Mouse (Mus musculus): ENCODE measurements around the gene Pgghg. TPM values are rescaled to one million over a fixed set of nuclear protein-coding genes. Genes with fewer than 3 reads are reported as not detected.

Pgghg gene
- polyA plus RNA-seq, 1 experiment from 2014 or later: 8.2 TPM

- Histone ChIP-seq H3K27ac (replicated peaks) (no peak overlapping the region), H3K4me2 (no peak overlapping the region), H3K9me3 (no peaks in the 10 kb centered on the region), H3K4me1 (replicated peaks) (peaks cover 30% of the 10 kb centered on the region), H3K9ac (no peak overlapping the region), H3K4me3 (no peak overlapping the region), H3K27me3 (0 out of 2 replicates have a peak, but pooled peaks cover 11% of the 10 kb centered on the region), H3K36me3 (no peaks in the 10 kb centered on the region)
- WGBS: 28% methylated on average over 2 of the region's 2 CpGs
- no peak for ATAC-seq (ENCODE audit: low read depth)
These were observed 2.3 kb upstream of the Pgghg start for GRCm38 (mm10) chr7:140938896-140939295.

GRCm38 (mm10) chr7:140939669-140940171 lies 1.5 kb upstream of the Pgghg start:
- H3K27ac ChIP-seq (replicated peaks): peak overlapping the region; percentile 42
- H3K4me2 ChIP-seq: peak overlapping the region; percentile 24
- peak; percentile 60 for ATAC-seq (ENCODE audit: low read depth)
- H3K9ac ChIP-seq: peak overlapping the region; percentile 17; the same call in 1 of the 2 replicates
- 1% methylated on average over 8 of the region's 8 CpGs for WGBS
- H3K4me1 ChIP-seq (replicated peaks): peaks cover 30% of the 10 kb centered on the region
- H3K9me3 ChIP-seq: no peaks in the 10 kb centered on the region
- H3K36me3 ChIP-seq: no peaks in the 10 kb centered on the region
- 0 out of 2 replicates have a peak, but pooled peaks cover 11% of the 10 kb centered on the region for H3K27me3 ChIP-seq
- H3K4me3 ChIP-seq: no peak overlapping the region

GRCm38 (mm10) chr7:140942341-140942740 lies 1.1 kb downstream of the Pgghg start:
- no peak for ATAC-seq (ENCODE audit: low read depth)
- Histone ChIP-seq H3K4me3 (peak overlapping the region; percentile 40), H3K27me3 (0 out of 2 replicates have a peak, but pooled peaks cover 4% of the 10 kb centered on the region), H3K36me3 (no peaks in the 10 kb centered on the region), H3K9me3 (no peaks in the 10 kb centered on the region), H3K27ac (replicated peaks) (no peak overlapping the region; the same call in 1 of the 2 replicates), H3K9ac (peak overlapping the region; percentile 71), H3K4me2 (peak overlapping the region; percentile 54), H3K4me1 (replicated peaks) (peaks cover 30% of the 10 kb centered on the region)
- 62% methylated on average over 9 of the region's 9 CpGs for WGBS

- peaks cover 30% of the 10 kb centered on the region for H3K4me1 ChIP-seq (replicated peaks)
- no peak overlapping the region for H3K27ac ChIP-seq (replicated peaks)
- H3K4me2 ChIP-seq: peak overlapping the region; percentile 54; the same call in 1 of the 2 replicates
- no peak for ATAC-seq (ENCODE audit: low read depth)
- 0 out of 2 replicates have a peak, but pooled peaks cover 4% of the 10 kb centered on the region for H3K27me3 ChIP-seq
- no peak overlapping the region for H3K4me3 ChIP-seq
- no peaks in the 10 kb centered on the region for H3K36me3 ChIP-seq
- no peak overlapping the region for H3K9ac ChIP-seq
- 92% methylated on average over 10 of the region's 10 CpGs for WGBS
- no peaks in the 10 kb centered on the region for H3K9me3 ChIP-seq
These were observed 1.6 kb downstream of the Pgghg start for GRCm38 (mm10) chr7:140942811-140943210.

- Histone ChIP-seq H3K4me1 (replicated peaks) (peaks cover 30% of the 10 kb centered on the region), H3K9ac (no peak overlapping the region), H3K9me3 (no peaks in the 10 kb centered on the region), H3K27me3 (0 out of 2 replicates have a peak, but pooled peaks cover 4% of the 10 kb centered on the region), H3K27ac (replicated peaks) (no peak overlapping the region), H3K36me3 (no peaks in the 10 kb centered on the region), H3K4me3 (no peak overlapping the region), H3K4me2 (no peak overlapping the region)
- ATAC-seq (ENCODE audit: low read depth): no peak
- WGBS: 90% methylated on average over 4 of the region's 4 CpGs
These were observed 2.2 kb downstream of the Pgghg start for GRCm38 (mm10) chr7:140943356-140943755.

GRCm38 (mm10) chr7:140944236-140944635 lies 3.0 kb downstream of the Pgghg start:
- WGBS: 89% methylated on average over 7 of the region's 7 CpGs
- H3K4me3 ChIP-seq: no peak overlapping the region
- no peak overlapping the region for H3K27ac ChIP-seq (replicated peaks)
- H3K4me1 ChIP-seq (replicated peaks): peaks cover 28% of the 10 kb centered on the region
- H3K4me2 ChIP-seq: no peak overlapping the region
- H3K36me3 ChIP-seq: no peaks in the 10 kb centered on the region
- H3K9ac ChIP-seq: no peak overlapping the region
- 0 out of 2 replicates have a peak, but pooled peaks cover 4% of the 10 kb centered on the region for H3K27me3 ChIP-seq
- no peaks in the 10 kb centered on the region for H3K9me3 ChIP-seq
- ATAC-seq (ENCODE audit: low read depth): no peak

- no peaks in the 10 kb centered on the region for H3K36me3 ChIP-seq
- no peak overlapping the region for H3K4me2 ChIP-seq
- no peak overlapping the region for H3K9ac ChIP-seq
- H3K4me1 ChIP-seq (replicated peaks): peaks cover 20% of the 10 kb centered on the region
- no peaks in the 10 kb centered on the region for H3K9me3 ChIP-seq
- H3K4me3 ChIP-seq: no peak overlapping the region
- 0 out of 2 replicates have a peak, but pooled peaks cover 4% of the 10 kb centered on the region for H3K27me3 ChIP-seq
- H3K27ac ChIP-seq (replicated peaks): no peak overlapping the region
- no peak for ATAC-seq (ENCODE audit: low read depth)
- WGBS: 94% methylated on average over 5 of the region's 5 CpGs
These were observed 4.1 kb downstream of the Pgghg start for GRCm38 (mm10) chr7:140945247-140945646.

GRCm38 (mm10) chr7:140946311-140946710 lies 5.1 kb downstream of the Pgghg start:
- H3K4me1 ChIP-seq (replicated peaks): peaks cover 26% of the 10 kb centered on the region
- ATAC-seq (ENCODE audit: low read depth): no peak
- H3K4me2 ChIP-seq: no peak overlapping the region

GRCm38 (mm10) chr7:140946980-140947379 lies 5.8 kb downstream of the Pgghg start:
- no peak overlapping the region for H3K9ac ChIP-seq
- WGBS: 72% methylated on average over 7 of the region's 7 CpGs
- H3K27ac ChIP-seq (replicated peaks): no peak overlapping the region
- no peak overlapping the region for H3K4me3 ChIP-seq
- peaks cover 24% of the 10 kb centered on the region for H3K4me1 ChIP-seq (replicated peaks)
- H3K9me3 ChIP-seq: no peaks in the 10 kb centered on the region
- H3K4me2 ChIP-seq: no peak overlapping the region
- no peaks in the 10 kb centered on the region for H3K36me3 ChIP-seq
- 0 out of 2 replicates have a peak, but pooled peaks cover 4% of the 10 kb centered on the region for H3K27me3 ChIP-seq
- ATAC-seq (ENCODE audit: low read depth): no peak

More at GRCm38 (mm10) chr7:140946311-140946710, 5.1 kb downstream of the Pgghg start:
- Histone ChIP-seq H3K27me3 (0 out of 2 replicates have a peak, but pooled peaks cover 4% of the 10 kb centered on the region), H3K9me3 (no peaks in the 10 kb centered on the region), H3K9ac (no peak overlapping the region), H3K4me3 (no peak overlapping the region), H3K36me3 (no peaks in the 10 kb centered on the region), H3K27ac (replicated peaks) (no peak overlapping the region)
- WGBS: 94% methylated on average over 10 of the region's 10 CpGs

- ATAC-seq (ENCODE audit: low read depth): no peak
- Histone ChIP-seq H3K27me3 (no peaks in the 10 kb centered on the region), H3K27ac (replicated peaks) (no peak overlapping the region), H3K4me2 (no peak overlapping the region), H3K9ac (no peak overlapping the region), H3K9me3 (no peaks in the 10 kb centered on the region), H3K4me1 (replicated peaks) (peaks cover 18% of the 10 kb centered on the region), H3K4me3 (no peak overlapping the region), H3K36me3 (no peaks in the 10 kb centered on the region)
- WGBS: 94% methylated on average over 8 of the region's 8 CpGs
These were observed 7.0 kb downstream of the Pgghg start for GRCm38 (mm10) chr7:140948161-140948560.

- WGBS: 90% methylated on average over 6 of the region's 6 CpGs
- Histone ChIP-seq H3K36me3 (no peaks in the 10 kb centered on the region), H3K4me1 (replicated peaks) (peaks cover 25% of the 10 kb centered on the region), H3K9me3 (no peaks in the 10 kb centered on the region), H3K27ac (replicated peaks) (no peak overlapping the region), H3K27me3 (no peaks in the 10 kb centered on the region), H3K9ac (no peak overlapping the region), H3K4me3 (no peak overlapping the region), H3K4me2 (no peak overlapping the region)
- ATAC-seq (ENCODE audit: low read depth): no peak
These were observed 8.1 kb downstream of the Pgghg start for GRCm38 (mm10) chr7:140949255-140949654.

GRCm38 (mm10) chr7:140949824-140950530 lies 8.8 kb downstream of the Pgghg start, which contains the start of gene Ifitm5:
TSS of gene Ifitm5 (minus strand) at chr7:140950291.
- H3K36me3 ChIP-seq: no peaks in the 10 kb centered on the region
- WGBS: 45% methylated on average over 16 of the region's 16 CpGs
- no peak within 1 kb of the TSS for H3K4me3 ChIP-seq
- no peak for ATAC-seq (ENCODE audit: low read depth)
- no peak within 1 kb of the TSS for H3K9ac ChIP-seq
- no peak within 1 kb of the TSS for H3K4me2 ChIP-seq
- peaks cover 31% of the 10 kb centered on the region for H3K4me1 ChIP-seq (replicated peaks)
- no peak within 1 kb of the TSS for H3K27ac ChIP-seq (replicated peaks)
- no peaks in the 10 kb centered on the region for H3K9me3 ChIP-seq
- no peaks in the 10 kb centered on the region for H3K27me3 ChIP-seq
